Mouse (Mus musculus) embryonic fibroblast, embryonic 13.5 days (primary cell): ENCODE results near the gene Cbx4.

Experiments used
- CTCF ChIP-seq: IDR thresholded peaks from 2 replicates; pipeline ENCODE4 v1.5.1; 2011; ENCODE audit warnings: mild to moderate bottlenecking, control low read depth, low read length, moderate library complexity, borderline replicate concordance; ENCODE audit not compliant: insufficient read depth
- POLR2A ChIP-seq: IDR thresholded peaks from 2 replicates; pipeline ENCODE4 v1.6.1; 2011; ENCODE audit warnings: low read depth, mild to moderate bottlenecking, control low read depth, low read length, moderate library complexity

- TF ChIP-seq POLR2A (no peak), CTCF (no peak)
Measured at GRCm38 (mm10) chr11:119134586-119134985, 48.6 kb upstream of the Cbx4 start.
